Mouse (Mus musculus): Measurements from ENCODE around the gene Arid3b. TPM values are rescaled to one million over a fixed set of nuclear protein-coding genes. Genes with fewer than 3 reads are reported as not detected.

The Arid3b gene
- polyA plus RNA-seq, 1 experiment from 2014 or later, result 6.0 TPM

DNA sequence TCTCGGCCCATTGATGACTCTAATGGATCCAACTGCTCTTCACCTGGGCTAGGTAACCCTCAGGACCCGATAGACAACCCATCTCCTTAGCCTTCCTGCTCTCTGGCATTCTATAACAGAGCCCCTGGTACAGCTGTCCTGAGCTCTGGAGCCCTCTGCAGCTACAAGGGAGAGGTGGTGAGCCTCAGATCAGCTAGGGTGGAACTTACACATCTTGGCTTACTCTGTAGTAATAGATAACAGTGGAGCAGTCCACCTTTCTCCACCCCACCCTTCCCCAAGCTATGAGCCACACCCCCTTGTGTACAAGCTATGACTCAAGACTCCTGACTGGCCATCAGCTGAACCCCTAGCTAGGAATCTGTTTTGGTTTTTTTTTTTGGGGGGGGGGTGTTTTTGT lies 65.8 kb downstream of the Arid3b start:
- H3K4me1 ChIP-seq, result peaks cover 6% of the 10 kb centered on the region; the same call in 1 of the 2 replicates
- no peak overlapping the region for H3K27ac ChIP-seq
- WGBS, result 82% methylated on average over 2 of the region's 2 CpGs
- no peak overlapping the region for H3K4me2 ChIP-seq
- H3K4me3 ChIP-seq (replicated peaks), result no peak overlapping the region
- no peak overlapping the region for H3K9ac ChIP-seq
- H3K9me3 ChIP-seq, result no peaks in the 10 kb centered on the region
- peak; percentile 74 for ATAC-seq (ENCODE audit: insufficient read depth, low FRiP score, low read depth)
- no peaks in the 10 kb centered on the region for H3K36me3 ChIP-seq
- H3K27me3 ChIP-seq (replicated peaks), result no peaks in the 10 kb centered on the region

DNA sequence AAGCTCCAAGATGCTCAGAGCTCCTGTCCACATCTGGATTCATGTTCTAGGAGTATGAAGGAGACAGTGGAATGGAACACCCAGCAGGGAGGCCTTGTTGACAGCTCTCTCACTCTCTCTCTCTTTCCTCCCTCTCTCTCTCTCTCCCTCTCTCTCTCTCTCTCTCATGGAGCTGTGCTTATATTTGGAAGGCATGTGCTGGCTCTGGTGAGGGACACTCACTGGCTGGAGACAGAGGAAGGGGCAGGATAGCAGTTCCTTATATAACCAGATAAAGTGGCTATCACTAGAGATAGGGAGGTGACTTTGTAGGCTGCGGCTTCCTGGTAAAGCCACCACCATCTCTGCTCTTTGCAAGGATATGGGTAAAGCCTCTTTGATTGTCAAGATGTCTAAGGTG lies 66.4 kb downstream of the Arid3b start:
- H3K36me3 ChIP-seq, result no peaks in the 10 kb centered on the region
- peak overlapping the region; percentile 35; the same call in 1 of the 2 replicates for H3K27ac ChIP-seq
- ATAC-seq (ENCODE audit: insufficient read depth, low FRiP score, low read depth), result no peak
- H3K4me3 ChIP-seq (replicated peaks), result no peak overlapping the region
- no peaks in the 10 kb centered on the region for H3K9me3 ChIP-seq
- H3K27me3 ChIP-seq (replicated peaks), result no peaks in the 10 kb centered on the region
- 89% methylated on average over 1 of the region's 1 CpGs for WGBS
- no peak overlapping the region for H3K4me2 ChIP-seq
- peaks cover 6% of the 10 kb centered on the region; the same call in 1 of the 2 replicates for H3K4me1 ChIP-seq
- no peak overlapping the region for H3K9ac ChIP-seq

DNA sequence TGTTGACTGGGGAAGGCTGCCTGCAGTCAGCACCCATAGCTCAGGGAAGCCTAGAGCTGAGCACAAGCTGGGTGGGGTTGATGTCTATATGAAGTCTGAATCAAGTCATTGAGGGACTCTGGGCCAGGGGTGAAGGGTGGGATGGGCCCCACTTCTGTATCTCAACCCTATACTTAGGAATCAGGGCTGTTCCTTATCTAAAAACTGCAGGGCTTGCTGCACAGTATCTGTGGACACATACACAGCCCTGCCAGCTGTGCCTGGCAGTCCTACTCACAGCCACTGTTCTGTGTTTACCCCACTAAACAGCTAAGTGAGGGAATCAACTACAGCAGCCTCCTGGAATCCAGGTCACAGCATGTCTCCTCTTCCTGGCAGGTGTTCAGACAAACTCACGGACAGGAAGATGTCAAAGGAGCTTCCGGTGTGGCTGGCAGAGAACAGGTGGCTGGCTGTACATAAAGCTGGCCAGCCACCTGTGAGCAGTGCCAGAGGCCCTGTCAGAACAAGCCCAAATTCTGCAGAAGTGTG lies 67.0 kb downstream of the Arid3b start:
- WGBS, result 55% methylated on average over 2 of the region's 2 CpGs
- no peak overlapping the region for H3K4me3 ChIP-seq (replicated peaks)
- peak; percentile 72; the same call in 1 of the 2 replicates for ATAC-seq (ENCODE audit: insufficient read depth, low FRiP score, low read depth)

DNA sequence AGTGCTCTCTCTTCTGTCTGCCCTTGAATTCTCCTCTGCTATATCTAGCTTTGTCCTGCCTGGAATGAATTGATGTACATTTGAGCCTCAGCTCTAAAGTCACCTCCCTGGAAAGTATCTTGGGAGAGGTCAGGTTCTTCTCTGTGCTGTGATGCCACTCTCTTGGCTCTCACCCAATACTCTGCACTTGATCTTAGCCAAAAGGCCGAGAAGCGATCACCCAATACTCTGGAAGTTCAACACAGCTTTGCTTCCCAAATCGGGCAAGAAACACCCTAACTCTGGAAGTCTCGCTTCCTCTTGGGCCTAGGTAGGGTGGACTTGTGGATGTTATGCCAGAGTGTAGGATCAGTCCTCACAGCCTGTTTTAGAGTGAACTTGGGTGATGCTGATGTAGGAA lies 69.4 kb downstream of the Arid3b start:
- no peak overlapping the region for H3K9ac ChIP-seq
- no peak overlapping the region for H3K4me3 ChIP-seq (replicated peaks)
- no peak overlapping the region for H3K27ac ChIP-seq
- no peaks in the 10 kb centered on the region for H3K27me3 ChIP-seq (replicated peaks)
- WGBS, result 93% methylated on average over 4 of the region's 4 CpGs
- no peak for ATAC-seq (ENCODE audit: insufficient read depth, low FRiP score, low read depth)
- no peaks in the 10 kb centered on the region for H3K9me3 ChIP-seq
- no peaks in the 10 kb centered on the region for H3K36me3 ChIP-seq
- peaks cover 25% of the 10 kb centered on the region for H3K4me1 ChIP-seq
- no peak overlapping the region for H3K4me2 ChIP-seq

More for the DNA sequence above, 67.0 kb downstream of the Arid3b start:
- Histone ChIP-seq H3K4me1 (peaks cover 6% of the 10 kb centered on the region; the same call in 1 of the 2 replicates), H3K27me3 (replicated peaks) (no peaks in the 10 kb centered on the region), H3K9me3 (no peaks in the 10 kb centered on the region), H3K27ac (peak overlapping the region; percentile 35; the same call in 1 of the 2 replicates), H3K4me2 (no peak overlapping the region), H3K36me3 (no peaks in the 10 kb centered on the region), H3K9ac (no peak overlapping the region)

- H3K4me1 ChIP-seq, result peaks cover 33% of the 10 kb centered on the region
- no peaks in the 10 kb centered on the region for H3K9me3 ChIP-seq
- H3K4me3 ChIP-seq (replicated peaks), result peak overlapping the region; percentile 90
- peak overlapping the region; percentile 89 for H3K4me2 ChIP-seq
- no peak overlapping the region for H3K9ac ChIP-seq
- 0 out of 2 replicates have a peak, but pooled peaks cover 1% of the 10 kb centered on the region for H3K36me3 ChIP-seq
- no peak for ATAC-seq (ENCODE audit: insufficient read depth, low FRiP score, low read depth)
- H3K27ac ChIP-seq, result no peak overlapping the region; the same call in 1 of the 2 replicates
- WGBS, result 48% methylated on average over 6 of the region's 6 CpGs
- no peaks in the 10 kb centered on the region for H3K27me3 ChIP-seq (replicated peaks)
Measured at GRCm38 (mm10) chr9:57766431-57766830, 70.2 kb downstream of the Arid3b start.

- Histone ChIP-seq H3K27me3 (replicated peaks) (no peaks in the 10 kb centered on the region), H3K4me3 (replicated peaks) (peak within 1 kb of the TSS; percentile 90), H3K4me1 (peaks cover 33% of the 10 kb centered on the region), H3K27ac (peak within 1 kb of the TSS; percentile 99), H3K4me2 (peak within 1 kb of the TSS; percentile 89), H3K9me3 (no peaks in the 10 kb centered on the region), H3K36me3 (peaks cover 9% of the 10 kb centered on the region), H3K9ac (peak within 1 kb of the TSS; percentile 94)
- ATAC-seq (ENCODE audit: insufficient read depth, low FRiP score, low read depth), result peak; percentile 9
- under 1% methylated on average over 91 of the region's 93 CpGs for WGBS
Measured at GRCm38 (mm10) chr9:57765364-57766351, 70.9 kb downstream of the Arid3b start, which contains the start of gene Clk3. Gene Clk3 (minus strand): TSS chr9:57765860.

DNA sequence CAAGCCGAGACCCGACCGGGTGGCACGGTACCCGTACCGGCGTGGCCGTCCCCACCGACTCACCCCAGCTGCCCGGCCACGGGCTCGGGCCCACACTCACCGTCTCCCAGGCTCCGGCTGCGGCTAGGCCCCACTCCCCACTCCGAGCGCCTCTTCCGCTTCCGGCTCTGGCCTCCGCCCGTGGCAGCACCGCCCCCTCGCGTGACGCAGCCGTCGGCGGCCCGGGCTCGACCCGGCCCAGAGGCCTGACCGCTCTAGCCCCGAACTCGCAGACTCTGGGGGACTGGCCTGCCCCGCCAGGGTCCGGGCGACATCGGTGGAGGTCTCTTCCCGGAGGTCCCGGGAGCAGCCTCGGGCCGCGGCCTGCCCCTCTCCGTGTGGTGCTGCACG lies 71.6 kb downstream of the Arid3b start:
- H3K9ac ChIP-seq, result peak overlapping the region; percentile 94
- under 1% methylated on average over 37 of the region's 45 CpGs for WGBS
- H3K36me3 ChIP-seq, result peaks cover 16% of the 10 kb centered on the region
- H3K4me1 ChIP-seq, result peaks cover 33% of the 10 kb centered on the region
- H3K4me2 ChIP-seq, result peak overlapping the region; percentile 89
- peak; percentile 90 for ATAC-seq (ENCODE audit: insufficient read depth, low FRiP score, low read depth)
- peak overlapping the region; percentile 99 for H3K27ac ChIP-seq
- H3K27me3 ChIP-seq (replicated peaks), result no peaks in the 10 kb centered on the region
- H3K4me3 ChIP-seq (replicated peaks), result peak overlapping the region; percentile 90
- H3K9me3 ChIP-seq, result no peaks in the 10 kb centered on the region

- ATAC-seq (ENCODE audit: insufficient read depth, low FRiP score, low read depth), result peak; percentile 19
- Histone ChIP-seq H3K9me3 (no peaks in the 10 kb centered on the region), H3K27me3 (replicated peaks) (no peaks in the 10 kb centered on the region), H3K9ac (peak overlapping the region; percentile 94), H3K4me1 (peaks cover 33% of the 10 kb centered on the region), H3K4me3 (replicated peaks) (peak overlapping the region; percentile 90), H3K4me2 (peak overlapping the region; percentile 89), H3K36me3 (peaks cover 22% of the 10 kb centered on the region), H3K27ac (peak overlapping the region; percentile 99)
- under 1% methylated on average over 55 of the region's 57 CpGs for WGBS
Measured at GRCm38 (mm10) chr9:57764147-57764973, 72.2 kb downstream of the Arid3b start.

DNA sequence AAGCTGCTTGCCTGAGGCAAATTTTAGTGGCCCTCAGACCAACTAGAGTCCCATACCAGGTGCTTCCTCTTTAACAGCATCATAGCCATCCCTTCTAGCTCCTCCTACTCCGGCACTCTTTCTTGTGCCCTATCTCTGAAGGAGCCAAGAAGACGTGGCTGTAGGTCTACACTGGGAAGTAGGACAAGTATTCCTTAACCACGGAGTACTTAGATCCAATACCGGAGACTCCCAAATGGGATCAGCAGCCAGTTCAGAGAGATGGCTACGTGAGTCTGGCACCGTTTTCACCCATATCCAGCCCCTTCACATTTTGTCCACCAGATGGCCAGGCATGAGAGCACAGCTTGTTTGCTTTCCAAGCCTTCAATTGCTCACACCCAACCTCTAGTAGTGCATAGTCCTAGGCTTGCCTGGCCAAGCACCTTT lies 74.0 kb downstream of the Arid3b start:
- peaks cover 37% of the 10 kb centered on the region for H3K36me3 ChIP-seq
- peak overlapping the region; percentile 89 for H3K4me2 ChIP-seq
- no peaks in the 10 kb centered on the region for H3K9me3 ChIP-seq
- 51% methylated on average over 6 of the region's 6 CpGs for WGBS
- no peak overlapping the region for H3K27ac ChIP-seq
- no peaks in the 10 kb centered on the region for H3K27me3 ChIP-seq (replicated peaks)
- H3K4me1 ChIP-seq, result peaks cover 33% of the 10 kb centered on the region
- ATAC-seq (ENCODE audit: insufficient read depth, low FRiP score, low read depth), result no peak
- H3K9ac ChIP-seq, result no peak overlapping the region
- H3K4me3 ChIP-seq (replicated peaks), result peak overlapping the region; percentile 90; the same call in 1 of the 2 replicates

DNA sequence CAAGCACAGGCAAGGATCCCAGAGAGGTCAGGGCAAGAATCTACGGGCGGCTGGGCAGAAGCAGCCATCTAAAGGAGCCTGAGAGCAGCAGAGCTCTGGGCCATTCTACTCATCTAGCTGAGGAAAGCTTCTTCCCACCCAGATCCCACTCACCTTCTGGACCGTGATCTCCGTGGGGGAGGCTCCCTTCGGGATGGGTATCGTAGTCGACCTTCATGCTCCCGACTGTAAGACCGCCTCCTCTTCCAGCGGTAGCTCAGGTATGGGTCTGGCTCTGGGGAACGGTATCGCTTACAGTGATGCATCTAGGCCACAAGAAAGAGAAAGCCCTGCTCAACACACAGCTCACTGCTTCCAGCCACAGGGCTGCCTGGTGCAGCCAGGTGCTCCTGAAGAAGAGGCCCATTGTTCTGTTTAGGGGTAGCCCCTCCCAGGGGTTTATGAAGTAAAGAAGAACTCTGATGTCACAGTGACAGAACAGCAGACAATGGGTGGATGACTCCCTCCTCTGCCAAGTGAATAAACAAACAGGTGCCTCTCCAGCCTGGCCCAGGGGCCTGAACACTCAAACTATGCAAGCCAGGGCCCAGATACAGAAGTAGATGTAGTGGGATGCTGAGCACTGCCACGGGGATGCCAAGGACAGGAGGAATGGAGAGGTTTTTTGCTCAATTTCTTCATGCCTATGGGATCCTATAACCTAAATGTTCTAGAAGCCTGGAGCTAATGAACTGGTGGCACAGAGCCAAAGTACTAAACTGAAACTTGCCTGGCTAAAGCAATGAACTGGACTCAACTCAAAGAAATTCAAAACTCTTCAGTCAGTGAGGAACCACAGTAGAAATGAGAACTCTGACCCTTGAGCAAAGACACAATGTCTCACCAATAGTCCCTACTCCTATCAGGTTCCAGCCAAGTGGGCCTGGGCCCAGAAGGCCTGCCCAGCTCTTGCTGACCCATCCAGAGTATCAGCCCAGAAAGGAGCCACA lies 74.7 kb downstream of the Arid3b start:
- H3K4me2 ChIP-seq, result peak overlapping the region; percentile 89
- H3K9me3 ChIP-seq, result no peaks in the 10 kb centered on the region
- no peak for ATAC-seq (ENCODE audit: insufficient read depth, low FRiP score, low read depth)
- no peak overlapping the region for H3K9ac ChIP-seq
- peaks cover 45% of the 10 kb centered on the region for H3K36me3 ChIP-seq
- no peak overlapping the region for H3K27ac ChIP-seq
- 88% methylated on average over 13 of the region's 13 CpGs for WGBS
- H3K4me3 ChIP-seq (replicated peaks), result peak overlapping the region; percentile 90; the same call in 1 of the 2 replicates
- H3K4me1 ChIP-seq, result peaks cover 33% of the 10 kb centered on the region
- H3K27me3 ChIP-seq (replicated peaks), result no peaks in the 10 kb centered on the region

All from stomach, embryonic 15.5 days (tissue).